Mouse (Mus musculus): ENCODE measurements around the gene Ifngr2.

The Ifngr2 gene

GRCm38 (mm10) chr16:91566002-91566401 lies 19.1 kb downstream of the Ifngr2 start:
- no peak for DNase-seq

GRCm38 (mm10) chr16:91568960-91569359 lies 22.1 kb downstream of the Ifngr2 start:
- peak; percentile 38 for DNase-seq

GRCm38 (mm10) chr16:91571105-91571504 lies 24.2 kb downstream of the Ifngr2 start:
- DNase-seq, result no peak

- no peak for DNase-seq
Measured at GRCm38 (mm10) chr16:91575151-91575550, 28.3 kb downstream of the Ifngr2 start.

GRCm38 (mm10) chr16:91578980-91579720 lies 32.3 kb downstream of the Ifngr2 start:
- DNase-seq, result no peak

GRCm38 (mm10) chr16:91582307-91582706 lies 35.4 kb downstream of the Ifngr2 start:
- peak; percentile 47 for DNase-seq

- peak; percentile 27 for DNase-seq
Measured at GRCm38 (mm10) chr16:91585617-91586016, 38.7 kb downstream of the Ifngr2 start.

- no peak for DNase-seq
Measured at GRCm38 (mm10) chr16:91586244-91586643, 39.4 kb downstream of the Ifngr2 start.

- no peak for DNase-seq
Measured at GRCm38 (mm10) chr16:91587730-91588453, 41.0 kb downstream of the Ifngr2 start.

GRCm38 (mm10) chr16:91588703-91589102 lies 41.8 kb downstream of the Ifngr2 start:
- no peak for DNase-seq

- no peak for DNase-seq
Measured at GRCm38 (mm10) chr16:91592162-91592561, 45.3 kb downstream of the Ifngr2 start.

- no peak for DNase-seq
Measured at GRCm38 (mm10) chr16:91593262-91593661, 46.4 kb downstream of the Ifngr2 start.

- DNase-seq, result peak; percentile 38
Measured at GRCm38 (mm10) chr16:91595076-91595475, 48.2 kb downstream of the Ifngr2 start.

- no peak for DNase-seq
Measured at GRCm38 (mm10) chr16:91596397-91596778, 49.5 kb downstream of the Ifngr2 start.

GRCm38 (mm10) chr16:91596779-91597671 lies 50.2 kb downstream of the Ifngr2 start:
- DNase-seq, result no peak

GRCm38 (mm10) chr16:91597672-91598010 lies 50.8 kb downstream of the Ifngr2 start, which contains the start of gene Tmem50b:
TSS of gene Tmem50b (minus strand) at chr16:91597800.
- DNase-seq, result peak; percentile 100

GRCm38 (mm10) chr16:91599242-91599641 lies 52.4 kb downstream of the Ifngr2 start:
- DNase-seq, result no peak

GRCm38 (mm10) chr16:91601081-91601480 lies 54.2 kb downstream of the Ifngr2 start:
- DNase-seq, result no peak

GRCm38 (mm10) chr16:91601693-91602092 lies 54.8 kb downstream of the Ifngr2 start:
- no peak for DNase-seq

- DNase-seq, result peak; percentile 55
Measured at GRCm38 (mm10) chr16:91605156-91605555, 58.3 kb downstream of the Ifngr2 start.

GRCm38 (mm10) chr16:91606958-91607357 lies 60.1 kb downstream of the Ifngr2 start:
- DNase-seq, result no peak

- DNase-seq, result peak; percentile 62
Measured at GRCm38 (mm10) chr16:91609501-91610245, 62.8 kb downstream of the Ifngr2 start.
